10 mouse cellular contexts compared by ENCODE assay signal in genomic region chr13:99239161-99239530, GRCm38 (mm10). TPM values are rescaled to one million over a fixed set of nuclear protein-coding genes. Genes with fewer than 3 reads are reported as not detected.
DNase-seq lines count a peak whose midpoint lies in the region; ATAC-seq and TF ChIP-seq lines count a peak whose summit lies in the region.
"Had no signal": no experiment of that assay in that cellular context is flagged by ENCODE, and none has a peak within 500 bp of the region (broad histone marks: within the 10 kb centered on the region; RNA-seq: fewer than 3 reads in every experiment).

No protein-coding gene starts in this region.

- no peak overlapping the region for H3K4me2 ChIP-seq in heart, postnatal 0 days (ENCODE audit: low read depth, low read length)
- H3K4me2 ChIP-seq in kidney, postnatal 0 days (ENCODE audit: low read length) = no peak overlapping the region
- H3K4me2 ChIP-seq in myocyte (ENCODE audit: low read depth) = peak overlapping the region; percentile 65
- H3K4me2 ChIP-seq: neural tube, embryonic 12.5 days had no signal

- peak overlapping the region; percentile 86 for H3K27ac ChIP-seq in heart, postnatal 0 days (ENCODE audit: low read depth)
- peak overlapping the region; percentile 80 for H3K27ac ChIP-seq in embryonic facial prominence, embryonic 10.5 days (replicated peaks)
- peak overlapping the region; percentile 95 for H3K27ac ChIP-seq in kidney, postnatal 0 days
- H3K27ac ChIP-seq: neural tube, embryonic 12.5 days had no signal

- ATAC-seq in heart, postnatal 0 days (ENCODE audit: insufficient read depth, low read depth) = no peak; the same call in 1 of the 2 replicates
- ATAC-seq in kidney, postnatal 0 days (replicated peaks; ENCODE audit: low FRiP score, low read depth) = peak; percentile 4; the same call in 1 of the 2 replicates

- DNase-seq in heart, postnatal 0 days (ENCODE audit: low spot score) = no peak
- DNase-seq in heart, postnatal 14 days = no peak
- DNase-seq in embryonic facial prominence, embryonic 10.5 days (ENCODE audit: low spot score) = peak; percentile 35
- DNase-seq in kidney, postnatal 0 days (ENCODE audit: low spot score) = peak; percentile 56
- no peak for DNase-seq in ovary, postnatal 14 days (ENCODE audit: low spot score)
- no peak for DNase-seq in urinary bladder, postnatal 25 days (ENCODE audit: low spot score)
- no peak for DNase-seq in gastrocnemius, postnatal 25 days

- intact Hi-C loops in heart, postnatal 14 days (cut with DNase I) = loop anchor here (2.0 kb wide), 1 partner anchor 314 kb away; no protein-coding TSS in a partner anchor

- H3K4me1 ChIP-seq in heart, postnatal 0 days (ENCODE audit: control insufficient read depth, insufficient read depth) = peaks cover 35% of the 10 kb centered on the region
- H3K4me1 ChIP-seq in embryonic facial prominence, embryonic 10.5 days = peaks cover 35% of the 10 kb centered on the region
- H3K4me1 ChIP-seq in kidney, postnatal 0 days (replicated peaks; ENCODE audit: insufficient read depth, low read length) = peaks cover 18% of the 10 kb centered on the region

- no peaks in the 10 kb centered on the region for H3K79me2 ChIP-seq in myocyte (ENCODE audit: control insufficient read depth, insufficient read depth)

- no peak overlapping the region for H3ac ChIP-seq in myocyte (ENCODE audit: control insufficient read depth, insufficient read length)

- no peak for TF ChIP-seq POLR2A in myocyte (IDR thresholded peaks at IDR 0.05; ENCODE audit: insufficient read length, low read depth)

- TF ChIP-seq EP300 in heart, postnatal 0 days (IDR thresholded peaks at IDR 0.05; ENCODE audit: low read depth) = no peak

- 9% methylated on average over 7 of the region's 7 CpGs for WGBS in heart, postnatal 0 days
- WGBS in embryonic facial prominence, embryonic 10.5 days = 16% methylated on average over 7 of the region's 7 CpGs
- 13% methylated on average over 7 of the region's 7 CpGs for WGBS in kidney, postnatal 0 days

- no peak overlapping the region for H3K4me3 ChIP-seq in heart, postnatal 0 days (ENCODE audit: low read depth, low read length)
- 0 out of 2 replicates have a peak overlapping the region, but pooled peaks have one; percentile 5 for H3K4me3 ChIP-seq in embryonic facial prominence, embryonic 10.5 days
- H3K4me3 ChIP-seq in kidney, postnatal 0 days (replicated peaks; ENCODE audit: low read depth, low read length) = no peak overlapping the region
- H3K4me3 ChIP-seq in myocyte = no peak overlapping the region
- H3K4me3 ChIP-seq: erythroblast, embryonic 14.5 days; neural tube, embryonic 12.5 days had no signal

- no peaks in the 10 kb centered on the region for H3K9me3 ChIP-seq in heart, postnatal 0 days (replicated peaks; ENCODE audit: control insufficient read depth, low read length)
- H3K9me3 ChIP-seq in embryonic facial prominence, embryonic 10.5 days = no peaks in the 10 kb centered on the region
- no peaks in the 10 kb centered on the region for H3K9me3 ChIP-seq in kidney, postnatal 0 days (replicated peaks; ENCODE audit: low read length)
- H3K9me3 ChIP-seq: neural tube, embryonic 12.5 days had no signal

- no peak for TF ChIP-seq CTCF in heart, postnatal 0 days (IDR thresholded peaks at IDR 0.05; ENCODE audit: low read depth)
- no peak for TF ChIP-seq CTCF in kidney, postnatal 0 days (IDR thresholded peaks at IDR 0.05; ENCODE audit: low read depth)

- no peak overlapping the region for H3K9ac ChIP-seq in heart, postnatal 0 days (replicated peaks; ENCODE audit: low read depth, low read length)
- H3K9ac ChIP-seq in kidney, postnatal 0 days (ENCODE audit: low read depth, low read length) = no peak overlapping the region
- H3K9ac ChIP-seq: neural tube, embryonic 12.5 days had no signal

- no peaks in the 10 kb centered on the region for H3K27me3 ChIP-seq in heart, postnatal 0 days (ENCODE audit: control insufficient read depth, insufficient read depth, low read length)
- H3K27me3 ChIP-seq in embryonic facial prominence, embryonic 10.5 days (replicated peaks; ENCODE audit: low read depth, poor library complexity, severe bottlenecking) = no peaks in the 10 kb centered on the region; the same call in 1 of the 2 replicates
- H3K27me3 ChIP-seq in kidney, postnatal 0 days (ENCODE audit: insufficient read depth, low read length) = no peaks in the 10 kb centered on the region
- H3K27me3 ChIP-seq in myocyte (ENCODE audit: control insufficient read depth, insufficient read depth, insufficient read length) = no peaks in the 10 kb centered on the region
- H3K27me3 ChIP-seq: neural tube, embryonic 12.5 days had no signal

- H3K36me3 ChIP-seq in heart, postnatal 0 days (replicated peaks; ENCODE audit: control insufficient read depth, insufficient read depth, low read length) = no peaks in the 10 kb centered on the region
- no peaks in the 10 kb centered on the region for H3K36me3 ChIP-seq in embryonic facial prominence, embryonic 10.5 days (replicated peaks)
- no peaks in the 10 kb centered on the region for H3K36me3 ChIP-seq in kidney, postnatal 0 days (ENCODE audit: insufficient read depth, low read length)
- H3K36me3 ChIP-seq in myocyte (ENCODE audit: control insufficient read depth, insufficient read depth) = no peaks in the 10 kb centered on the region
- H3K36me3 ChIP-seq: neural tube, embryonic 12.5 days had no signal

TF ChIP-seq in myocyte, 11 proteins besides CTCF, POLR2A, EP300 and RAD21:
- peak in 2 of 3 experiments; percentile 30 to 34 for TF ChIP-seq MYOD1 (IDR thresholded peaks at IDR 0.05; ENCODE audit: control insufficient read depth in 1 of 3, insufficient read length in 2 of 3, low read depth in 2 of 3)
- peak in 1 of 3 experiments; percentile 46 for TF ChIP-seq MYOG (IDR thresholded peaks at IDR 0.05; ENCODE audit: control insufficient read depth in 1 of 3, insufficient read depth in 1 of 3, insufficient read length in 2 of 3, low read depth in 2 of 3)
- no peak for TF ChIP-seq MAX (IDR thresholded peaks at IDR 0.05; ENCODE audit: low read depth)

RNA-seq across cellular contexts. Expression of gene Zfp366, which starts 54.5 kb away (rescaled TPM):
- total RNA-seq in heart, postnatal 0 days (2014; rRNA removed; ENCODE audit: low replicate concordance) = 4.5 and 5.6 TPM in 2 replicates
- 0.82 TPM in 2 replicates for polyA plus RNA-seq in heart, postnatal 0 days (2015; fragmentation: Nextera tagmentation; extraction: Ambion mirVana)
- total RNA-seq in heart, postnatal 14 days (2021) = 10 to 100 TPM; 19.7 to 21.2 TPM
- 0.35 and 0.56 TPM in 2 replicates for polyA plus RNA-seq in embryonic facial prominence, embryonic 10.5 days (2016; fragmentation: Nextera tagmentation; extraction: Ambion mirVana)
- 0.98 and 1.2 TPM in 2 replicates for polyA plus RNA-seq in kidney, postnatal 0 days (2015; fragmentation: Nextera tagmentation; extraction: Ambion mirVana)
- polyA plus RNA-seq in myocyte (2012; fragmentation: generic; extraction: Trizol) = 0.01 TPM
- 1 to 10 TPM; 3.4 to 3.9 TPM for total RNA-seq in gastrocnemius, postnatal 25 days (2021)
- polyA plus RNA-seq: erythroblast, embryonic 14.5 days had no signal

Comparison
In these comparisons a context has a peak if more than half of its experiments do, and no peak if none do; other contexts are left out.
1. DNase-seq: peak in embryonic facial prominence, embryonic 10.5 days (single experiment) and kidney, postnatal 0 days (single experiment); none in heart, postnatal 0 days (single experiment), heart, postnatal 14 days (0 of 2), ovary, postnatal 14 days (single experiment), urinary bladder, postnatal 25 days (single experiment) and gastrocnemius, postnatal 25 days (single experiment).
2. Peak in every context shown above with its lines, with median percentiles within 50 percentile points of each other: H3K27ac ChIP-seq.